Mouse (Mus musculus): Measurements from ENCODE around the gene Gm5678.

Gene Gm5678

GRCm38 (mm10) chr16:93627761-93628400, at the start of gene Gm5678:
Gene Gm5678, plus strand, starts transcription at chr16:93628097.
- ATAC-seq (ENCODE audit: low TSS enrichment), result peak; percentile 86

DNA sequence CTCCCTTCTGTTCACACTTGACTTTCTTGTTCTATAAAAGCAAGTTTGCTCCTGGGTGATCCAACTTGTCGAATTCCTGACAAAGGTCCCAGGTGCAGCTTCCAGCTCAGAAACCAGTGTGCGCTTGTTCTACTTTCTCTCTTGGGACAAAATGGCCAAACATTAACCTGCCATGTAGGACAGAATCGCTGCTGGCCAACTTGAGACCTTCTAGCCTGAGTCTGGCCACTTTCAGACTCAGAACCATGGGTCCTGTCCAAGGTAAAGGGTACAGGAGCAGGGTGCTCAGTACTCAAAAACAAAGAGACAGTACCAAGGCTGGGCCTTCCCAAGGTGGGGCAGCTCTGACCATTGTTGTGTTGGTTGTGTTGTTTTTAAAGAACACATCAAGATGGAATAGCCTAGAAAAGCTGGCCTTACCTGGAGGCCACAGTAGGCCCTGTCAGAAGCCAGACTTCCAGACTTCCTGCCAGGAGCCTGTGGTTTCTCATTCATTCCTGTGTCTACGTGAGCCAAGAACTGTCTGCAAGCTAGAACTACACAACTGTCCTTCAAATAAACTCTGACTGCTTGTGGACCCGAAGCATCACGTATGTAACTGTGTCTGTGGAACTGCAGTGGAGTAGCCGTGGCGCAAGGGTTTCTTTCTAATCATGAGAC, 49.4 kb upstream of the Gm5678 start:
- ATAC-seq (ENCODE audit: low TSS enrichment), result no peak

- no peak for ATAC-seq (ENCODE audit: low TSS enrichment)
Measured at GRCm38 (mm10) chr16:93581125-93581524, 46.8 kb upstream of the Gm5678 start.

DNA sequence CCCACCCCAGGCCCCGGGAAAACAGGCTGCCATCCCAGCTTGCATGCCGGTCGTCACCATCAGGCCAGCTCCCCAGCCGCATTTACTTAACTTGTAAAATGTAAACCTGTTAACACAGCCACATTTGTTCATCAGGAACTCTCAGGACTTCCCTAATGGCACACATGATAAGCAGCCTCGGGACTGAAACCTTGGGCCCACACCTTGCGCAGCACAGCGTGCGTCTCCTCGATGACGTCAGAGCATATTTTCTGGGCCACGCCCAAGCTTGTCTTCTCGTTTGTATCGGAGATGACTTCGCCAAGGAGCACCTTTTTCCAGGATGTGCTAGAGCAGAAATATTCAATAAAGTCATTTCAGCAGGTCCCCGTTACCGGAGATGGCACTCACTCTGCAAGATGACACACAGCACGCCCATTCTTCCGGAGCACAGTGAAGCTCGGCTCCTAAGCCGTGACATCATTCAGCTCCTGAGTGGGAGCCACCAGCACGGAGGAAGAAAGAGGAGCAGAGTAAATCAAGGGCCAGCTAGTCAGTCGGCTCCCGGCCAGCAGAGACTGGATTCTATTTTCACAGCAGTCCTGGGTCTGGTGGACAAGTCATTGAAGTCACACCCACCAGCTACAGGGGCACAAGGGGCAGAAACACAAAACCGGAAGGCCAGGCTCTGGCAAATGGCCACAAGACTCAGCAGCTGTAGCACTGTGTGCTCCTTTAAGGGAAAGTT, 42.8 kb upstream of the Gm5678 start:
- peak; percentile 76; the same call in 1 of the 2 replicates for ATAC-seq (ENCODE audit: low TSS enrichment)

GRCm38 (mm10) chr16:93585703-93586205, 42.1 kb upstream of the Gm5678 start:
- ATAC-seq (ENCODE audit: low TSS enrichment), result no peak

DNA sequence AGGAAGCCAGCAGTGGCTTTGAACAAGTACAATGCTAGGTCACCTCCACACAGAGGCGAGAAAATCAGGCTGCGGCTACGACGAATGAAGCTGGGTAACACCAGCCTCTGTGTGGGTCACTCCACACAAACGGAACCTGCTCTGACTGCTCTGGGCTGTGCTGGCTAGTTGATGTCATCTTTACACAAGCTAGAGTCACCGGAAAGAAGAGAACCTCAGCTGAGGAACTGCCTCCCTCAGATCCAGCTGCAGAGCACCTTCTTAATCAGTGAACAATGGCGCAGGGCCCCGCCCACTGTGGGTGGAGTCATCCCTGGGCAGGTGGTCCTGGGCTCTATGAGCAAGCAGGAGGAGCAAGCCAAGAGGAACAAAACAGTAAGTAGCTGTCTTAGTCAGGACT, 41.5 kb upstream of the Gm5678 start:
- no peak for ATAC-seq (ENCODE audit: low TSS enrichment)

- ATAC-seq (ENCODE audit: low TSS enrichment), result no peak
Measured at GRCm38 (mm10) chr16:93588281-93588680, 39.6 kb upstream of the Gm5678 start.

DNA sequence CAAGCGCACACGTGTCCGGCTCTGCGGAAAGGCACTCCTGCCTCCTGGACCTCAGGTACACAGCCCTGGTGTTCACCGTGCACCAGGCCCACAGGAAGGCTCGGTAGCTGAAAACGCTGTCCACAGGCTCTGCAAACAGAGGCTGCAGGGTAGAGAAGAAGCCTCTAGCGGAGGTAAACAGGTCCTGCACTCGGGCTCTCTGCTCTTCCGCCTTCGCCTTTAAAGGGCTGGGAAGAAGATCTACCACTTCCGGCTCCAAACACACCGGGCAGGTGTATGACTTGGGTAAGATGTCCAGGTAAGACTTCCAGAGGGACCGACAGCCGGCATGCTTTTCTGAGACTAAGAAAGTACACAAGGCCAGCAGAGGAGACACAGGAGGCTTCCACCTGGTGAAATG, 37.0 kb upstream of the Gm5678 start:
- ATAC-seq (ENCODE audit: low TSS enrichment), result no peak

GRCm38 (mm10) chr16:93591450-93592430, 36.2 kb upstream of the Gm5678 start:
- no peak for ATAC-seq (ENCODE audit: low TSS enrichment)

DNA sequence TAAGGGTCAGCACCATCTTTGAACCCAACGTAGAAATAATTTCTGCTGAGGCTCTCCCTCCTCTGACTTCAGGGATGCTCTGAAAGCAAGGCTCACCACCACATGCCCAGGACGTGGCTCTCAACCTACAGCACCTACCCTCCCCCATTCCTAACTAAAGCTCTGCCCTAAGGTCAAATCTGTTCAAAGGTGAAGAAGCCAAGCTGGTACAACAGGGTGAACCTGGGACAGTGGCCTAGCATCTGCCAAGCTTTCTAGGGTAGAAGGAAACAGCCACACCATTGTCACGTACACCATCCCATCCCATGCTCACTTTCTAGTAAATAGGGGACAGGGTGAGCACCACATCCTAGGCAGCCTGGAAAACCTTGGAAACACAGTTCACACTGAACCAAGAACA, 35.2 kb upstream of the Gm5678 start:
- no peak for ATAC-seq (ENCODE audit: low TSS enrichment)

GRCm38 (mm10) chr16:93593406-93593805, 34.5 kb upstream of the Gm5678 start:
- no peak for ATAC-seq (ENCODE audit: low TSS enrichment)

DNA sequence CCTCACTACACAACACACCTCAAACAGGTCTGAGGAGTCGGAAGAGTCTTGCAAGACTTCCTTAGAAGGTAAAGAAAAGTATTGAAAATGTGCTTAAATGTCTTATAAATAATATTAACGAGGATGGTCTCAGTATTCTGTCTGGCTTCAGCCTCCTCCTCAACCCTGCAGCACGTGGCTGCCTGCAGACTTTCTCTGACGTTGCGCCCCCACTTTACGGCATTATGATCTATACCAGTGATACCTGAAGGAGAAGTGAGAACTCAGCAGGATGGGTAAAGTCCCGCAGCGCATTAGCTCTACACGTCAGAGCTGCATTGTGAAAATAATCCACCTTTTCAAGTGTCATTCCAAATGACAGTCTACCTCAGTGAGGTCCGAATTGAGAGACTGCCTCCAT, 33.4 kb upstream of the Gm5678 start:
- no peak for ATAC-seq (ENCODE audit: low TSS enrichment)

GRCm38 (mm10) chr16:93595766-93596165, 32.1 kb upstream of the Gm5678 start:
- no peak for ATAC-seq (ENCODE audit: low TSS enrichment)

- ATAC-seq (ENCODE audit: low TSS enrichment), result no peak
Measured at GRCm38 (mm10) chr16:93596807-93597206, 31.1 kb upstream of the Gm5678 start.

DNA sequence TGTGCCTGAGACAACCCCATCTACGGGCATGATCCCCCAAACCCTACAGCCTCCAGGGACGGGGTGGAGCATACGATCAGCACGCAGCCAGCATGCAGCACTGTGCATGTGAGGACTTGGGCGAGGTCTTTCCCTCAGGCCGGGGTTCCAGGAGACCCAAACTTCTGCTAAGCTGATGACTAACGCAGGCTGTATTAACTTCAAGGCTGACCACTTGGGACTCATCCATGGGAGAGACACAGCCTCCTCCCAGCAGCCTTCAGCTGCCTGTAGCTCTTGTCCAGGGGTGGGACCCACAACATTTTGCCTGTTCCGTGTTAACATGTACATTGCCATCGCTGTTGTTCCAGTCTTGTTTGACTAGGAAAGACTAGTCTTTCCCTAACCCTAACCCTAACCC, 30.3 kb upstream of the Gm5678 start:
- ATAC-seq (ENCODE audit: low TSS enrichment), result no peak

DNA sequence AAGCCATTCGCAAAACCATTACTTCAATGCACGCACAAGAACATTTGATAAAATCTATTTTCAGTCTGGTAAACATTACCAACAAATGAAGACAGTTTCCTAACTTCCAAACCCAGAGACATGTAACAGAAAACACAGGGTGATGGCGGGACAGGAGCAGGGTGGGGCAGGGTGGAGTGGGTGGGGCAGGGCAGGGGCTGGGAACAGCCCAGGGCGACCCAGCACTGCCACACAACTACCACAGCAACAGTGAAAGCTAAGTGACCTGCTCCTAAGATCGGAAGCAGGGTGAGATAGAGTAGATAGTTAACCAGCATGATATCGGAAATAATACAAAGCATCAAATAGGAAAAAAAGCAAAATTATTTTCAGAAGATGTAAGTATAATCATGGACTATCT, 28.4 kb upstream of the Gm5678 start:
- no peak for ATAC-seq (ENCODE audit: low TSS enrichment)

DNA sequence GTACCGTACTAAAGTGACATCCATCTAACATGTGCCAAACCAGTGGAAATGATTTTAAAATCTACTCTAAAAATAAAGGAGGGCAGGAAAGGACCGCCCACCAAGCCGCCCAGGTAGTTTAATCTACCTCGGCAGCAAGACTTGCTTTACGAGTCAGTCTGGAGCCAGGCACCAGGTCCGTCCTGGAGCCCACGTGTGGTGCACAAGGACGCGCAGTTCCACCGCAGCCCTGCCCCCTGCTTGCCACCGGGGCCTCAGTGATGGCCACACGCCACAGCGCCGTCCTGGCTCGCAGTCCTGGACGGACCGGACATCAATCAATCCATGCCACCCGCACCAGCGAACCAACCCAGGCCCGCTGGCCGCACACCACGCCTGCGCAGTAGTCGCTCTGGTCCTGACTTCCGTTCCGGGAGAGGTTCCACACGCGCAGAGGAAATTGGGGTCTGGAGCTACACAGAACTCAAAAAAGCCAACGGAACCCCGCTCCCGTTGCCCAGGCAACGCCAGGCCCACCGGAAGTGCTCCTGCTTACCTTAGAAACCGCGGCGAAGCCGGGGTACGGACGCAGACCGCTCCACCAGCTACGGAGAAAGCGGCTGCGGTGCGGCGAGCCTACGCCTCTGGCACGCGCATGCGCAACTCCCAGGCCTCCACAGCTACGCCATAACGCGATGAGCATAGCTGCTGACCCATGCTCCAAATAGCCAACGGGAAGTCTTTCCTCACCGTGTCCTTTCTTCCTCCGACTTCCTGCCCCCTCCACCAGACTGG, 24.3 kb upstream of the Gm5678 start, which contains the start of gene Setd4:
Gene Setd4 (minus strand): TSS at position 625 of the 774 bp plus-strand sequence.
- peak; percentile 86 for ATAC-seq (ENCODE audit: low TSS enrichment)

DNA sequence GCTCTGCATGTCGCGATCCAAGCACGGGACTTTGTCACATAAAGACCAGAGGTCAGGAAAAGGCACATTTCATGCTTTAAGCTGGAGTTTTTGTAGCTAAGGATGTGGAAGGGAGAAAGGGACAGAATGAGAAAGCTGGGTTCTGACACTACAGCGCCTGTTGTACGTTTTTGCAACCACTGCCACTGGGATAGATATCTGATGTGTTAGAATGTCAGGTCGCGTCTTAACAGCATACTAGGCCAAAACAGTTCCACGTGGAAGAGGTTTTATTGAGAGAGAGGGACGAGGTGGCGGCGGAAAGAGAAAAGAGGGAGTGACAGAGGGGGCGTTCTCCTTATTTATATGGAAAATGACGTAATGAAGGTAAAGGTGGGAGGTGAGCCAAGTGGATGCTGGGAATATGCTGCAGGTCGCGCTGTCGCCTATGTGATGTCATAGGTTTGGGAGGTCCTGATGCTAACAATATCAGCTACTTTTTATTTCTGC, 23.4 kb upstream of the Gm5678 start:
- ATAC-seq (ENCODE audit: low TSS enrichment), result no peak

DNA sequence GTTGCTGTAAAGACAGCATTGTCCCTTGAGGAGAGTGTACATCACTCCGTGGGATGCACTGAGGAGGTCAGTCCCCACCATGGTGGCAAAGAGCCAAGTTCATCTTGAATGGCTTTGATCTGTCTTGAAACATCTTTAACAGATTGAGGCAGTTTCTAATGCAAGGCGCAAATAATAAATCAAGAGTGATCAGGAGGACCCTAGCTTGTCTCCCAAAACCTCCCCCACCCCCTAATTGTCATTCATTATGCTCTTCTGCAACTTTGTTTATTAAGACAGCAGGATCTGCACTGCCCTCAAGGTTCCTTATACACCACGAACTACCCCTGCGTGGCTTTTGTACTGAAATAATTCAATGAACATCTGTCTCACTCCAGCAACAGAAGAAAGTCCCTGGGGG, 22.3 kb upstream of the Gm5678 start, which contains the start of gene Cbr1:
Gene Cbr1 (plus strand): TSS at position 301 of the 400 bp plus-strand sequence.
- ATAC-seq (ENCODE audit: low TSS enrichment), result no peak

DNA sequence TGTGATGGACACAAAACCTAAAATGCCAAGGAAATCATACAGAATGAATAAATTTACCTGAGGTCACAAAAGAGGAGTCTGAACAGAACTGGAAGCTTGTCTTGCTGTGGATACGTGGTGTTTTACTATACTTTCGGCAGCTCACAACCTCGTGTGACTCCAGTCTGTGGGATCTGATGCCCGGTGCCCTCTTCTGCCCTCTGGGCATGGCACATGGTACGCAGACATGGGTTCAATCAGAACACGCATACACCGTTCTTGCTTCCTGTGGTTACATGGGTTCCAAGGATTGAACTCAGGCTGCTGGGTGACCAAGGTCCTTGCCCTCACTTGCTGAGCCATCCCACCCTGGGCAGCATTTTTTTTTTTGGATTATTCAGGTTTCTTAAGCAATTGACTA, 21.8 kb upstream of the Gm5678 start:
- ATAC-seq (ENCODE audit: low TSS enrichment), result no peak
